Mouse (Mus musculus): ENCODE measurements around the gene Trp53i11.

DNA sequence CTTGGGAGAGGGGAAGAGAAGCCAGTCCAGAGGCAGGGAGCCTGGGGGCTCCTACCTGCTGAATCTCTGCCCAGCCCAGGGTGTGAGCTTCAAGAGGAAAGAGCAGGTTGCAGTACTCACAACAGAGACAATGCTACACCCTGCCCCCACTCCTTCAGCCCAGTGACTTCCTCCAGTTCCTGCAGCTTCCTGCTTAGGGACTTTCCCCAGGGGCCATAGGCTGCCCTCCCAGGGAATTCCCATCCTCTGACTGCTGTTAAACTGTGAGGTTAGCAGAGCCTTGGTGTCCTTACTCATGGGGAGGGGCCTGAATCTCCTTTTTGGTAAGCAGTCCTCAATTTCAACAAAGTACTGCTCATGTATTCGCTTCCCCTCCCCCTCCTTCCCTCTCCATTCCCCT is 26.8 kb downstream of the Trp53i11 start:
- TF ChIP-seq CTCF (IDR thresholded peaks at IDR 0.05; ENCODE audit: control insufficient read depth, insufficient read depth, insufficient replicate concordance, low read depth, low read length), result no peak
- no peak for TF ChIP-seq POLR2A (IDR thresholded peaks at IDR 0.05; ENCODE audit: control insufficient read depth, low read depth, low read length)

All from testis, adult 2 months (tissue).